Mouse (Mus musculus) left cerebral cortex, adult 18-20 months (tissue): ENCODE measurements around the gene Cdc16. TPM values are rescaled to one million over a fixed set of nuclear protein-coding genes. Genes with fewer than 3 reads are reported as not detected.
A peak's percentile ranks its signal among the peaks of the same experiment; 100 is the strongest.
"Not testable (repeated sequence)": the region's sequence is repeated elsewhere in the genome, so short reads cannot be mapped to it uniquely, and the experiment has no call there.

Experiments used
- DNase-seq, 2 experiments: peaks; one replicate each; pipeline ENCODE4 v3.0.0; 2021 to 2022; ENCODE audit warnings: low spot score in 2 of 2, mixed read lengths in 1 of 2
- long read RNA-seq, 2 experiments: library from polyadenylated mRNA; stranded (forward); transcript quantifications; one replicate each; pipeline ENCODE4 v2.0.0; 2021
- total RNA-seq, 2 experiments: library from RNA; stranded (reverse); gene quantifications; 2 replicates each; pipeline ENCODE4 v1.2.3; 2021

Cdc16 gene
- total RNA-seq, result 10 to 100 TPM; 46.3 to 47.7 TPM
- long read RNA-seq, experiment 1, transcript Cdc16-201 (18 exons, 2,301 nt), result major isoform, 58 of 70 reads
- long read RNA-seq, experiment 1, partial matches to known transcripts, result 1 of 70 reads
- long read RNA-seq, experiment 1, other reads (novel, unspliced or antisense), result 11 of 70 reads
- long read RNA-seq, experiment 2, transcript Cdc16-201 (18 exons, 2,301 nt), result major isoform, 54 of 62 reads
- long read RNA-seq, experiment 2, partial matches to known transcripts, result 2 of 62 reads
- long read RNA-seq, experiment 2, other reads (novel, unspliced or antisense), result 5 of 62 reads

DNA sequence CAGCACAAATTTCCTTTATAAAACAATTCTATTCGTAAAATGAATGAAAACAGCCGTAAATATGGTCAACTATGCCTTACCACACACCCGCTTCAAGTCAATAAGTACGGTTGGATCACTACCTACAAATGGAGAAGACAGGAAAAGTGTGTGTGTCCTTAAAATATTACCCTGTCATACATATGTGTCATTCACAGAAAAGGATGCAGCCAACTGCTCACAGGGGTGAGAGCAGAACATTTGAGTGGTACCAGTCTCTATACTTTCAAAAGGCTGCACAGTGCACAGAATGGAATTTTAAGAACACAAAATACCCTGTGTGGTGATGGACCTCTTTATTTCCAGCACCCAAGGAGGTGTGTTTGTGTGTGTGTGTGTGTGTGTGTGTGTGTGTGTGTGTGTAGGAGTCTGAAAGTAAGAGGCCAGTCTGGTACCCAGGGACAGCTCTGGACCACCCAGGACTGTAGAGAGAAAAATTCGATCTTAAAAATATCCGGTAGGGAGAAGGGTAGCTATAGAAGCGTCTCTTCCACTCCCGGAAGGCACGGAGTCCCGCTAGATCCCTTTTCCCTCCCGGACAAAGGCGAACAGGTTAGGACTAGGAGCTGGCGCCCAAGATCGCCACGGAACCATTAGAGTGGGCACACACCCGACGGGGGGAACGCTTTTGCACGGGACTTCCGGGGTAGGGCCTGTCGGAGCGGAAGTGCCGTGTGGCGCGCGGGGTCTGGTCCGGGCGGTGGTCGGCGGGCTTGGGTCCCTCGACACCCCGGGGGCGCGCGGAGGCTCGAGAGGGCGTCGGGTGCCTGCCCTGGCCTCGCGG, at the start of gene Cdc16:
Gene Cdc16, plus strand, starts transcription at position 695 of the 823 bp plus-strand sequence.
- DNase-seq, result peak; percentile 88 to 89

DNA sequence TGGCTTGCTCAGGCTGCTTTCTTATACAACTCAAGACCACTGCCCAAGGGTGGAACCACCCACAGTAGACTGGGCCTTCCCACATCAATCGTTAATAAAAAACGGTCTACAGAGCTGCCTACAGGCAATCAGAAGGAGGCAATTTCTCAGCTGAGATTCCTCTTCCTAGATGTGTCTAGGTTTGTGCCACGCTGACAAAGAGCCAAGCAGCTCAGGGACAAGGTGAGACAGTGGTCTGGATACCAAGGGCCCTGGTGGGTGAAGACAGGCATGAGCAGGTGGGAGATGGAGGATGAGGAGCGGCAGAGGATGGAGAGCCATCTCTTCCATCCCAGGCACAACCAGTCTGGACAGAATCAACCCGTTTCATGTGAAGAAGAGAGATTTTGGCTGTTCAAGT, 49.0 kb upstream of the Cdc16 start:
- DNase-seq, result no peak

DNA sequence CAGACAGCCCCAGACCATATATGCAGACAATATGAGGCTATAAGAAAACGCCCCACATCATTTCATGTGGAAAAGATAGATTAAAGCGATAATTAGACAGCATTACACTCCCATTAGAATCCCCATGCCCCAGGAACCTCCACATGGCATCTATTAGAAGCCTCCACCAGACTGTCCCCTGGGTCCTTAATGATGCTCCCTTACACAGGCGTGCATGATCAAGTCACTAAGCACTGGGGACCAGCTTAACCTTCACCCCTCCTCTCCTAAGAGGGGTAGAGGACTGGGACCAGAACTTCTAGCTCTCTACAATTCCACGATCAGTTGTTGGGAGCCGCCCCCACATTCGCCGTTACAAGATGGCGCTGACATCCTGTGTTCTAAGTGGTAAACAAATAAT, 38.5 kb upstream of the Cdc16 start:
- no peak for DNase-seq

DNA sequence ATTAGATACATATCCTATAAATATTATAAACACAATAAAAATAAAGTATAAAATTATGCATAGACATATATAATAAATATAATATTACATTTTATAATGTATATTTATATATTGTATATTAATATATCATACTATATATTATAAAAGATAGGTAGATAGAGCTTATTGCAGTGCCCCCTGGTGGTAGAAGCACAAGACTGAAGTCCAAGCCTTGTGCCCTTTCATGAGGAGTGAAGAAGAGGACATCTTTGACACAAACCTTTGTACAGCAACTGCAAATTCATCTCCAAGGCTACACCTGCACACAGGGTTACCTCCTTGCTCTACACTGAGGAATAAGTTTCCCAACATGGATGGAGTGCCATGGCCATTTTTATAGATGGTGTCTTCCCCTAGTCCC, 31.8 kb upstream of the Cdc16 start:
- peak in 1 of 2 experiments; percentile 71 for DNase-seq

DNA sequence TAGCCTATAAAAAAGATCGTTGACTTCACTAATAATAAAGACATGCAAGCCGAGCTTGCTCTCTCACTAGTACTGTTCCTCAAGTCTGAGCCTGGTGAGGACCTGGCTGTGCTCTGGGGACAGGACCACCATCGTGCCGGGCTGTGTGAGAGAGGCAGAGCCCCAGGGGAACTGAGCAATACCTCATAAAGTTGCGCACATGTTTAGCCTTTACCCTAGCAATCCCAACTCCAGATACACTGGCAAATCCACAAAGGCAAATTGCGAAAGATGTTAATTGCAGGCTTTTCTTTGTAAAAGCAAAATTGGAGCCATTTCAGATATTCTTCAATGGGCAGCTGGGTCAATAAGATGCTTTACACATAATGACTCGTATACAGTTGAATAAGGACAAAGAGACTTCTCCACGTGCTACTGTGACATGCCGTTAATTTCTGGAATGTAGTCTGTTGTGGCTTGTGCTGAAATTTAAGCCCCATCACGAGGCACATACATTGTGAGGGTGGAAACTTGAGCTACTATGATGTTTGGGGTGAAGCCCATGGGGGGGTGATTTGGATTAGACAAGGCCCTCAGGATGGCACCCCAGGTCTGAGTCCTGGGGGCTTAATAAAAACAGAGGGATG, 29.9 kb upstream of the Cdc16 start:
- no peak for DNase-seq

DNA sequence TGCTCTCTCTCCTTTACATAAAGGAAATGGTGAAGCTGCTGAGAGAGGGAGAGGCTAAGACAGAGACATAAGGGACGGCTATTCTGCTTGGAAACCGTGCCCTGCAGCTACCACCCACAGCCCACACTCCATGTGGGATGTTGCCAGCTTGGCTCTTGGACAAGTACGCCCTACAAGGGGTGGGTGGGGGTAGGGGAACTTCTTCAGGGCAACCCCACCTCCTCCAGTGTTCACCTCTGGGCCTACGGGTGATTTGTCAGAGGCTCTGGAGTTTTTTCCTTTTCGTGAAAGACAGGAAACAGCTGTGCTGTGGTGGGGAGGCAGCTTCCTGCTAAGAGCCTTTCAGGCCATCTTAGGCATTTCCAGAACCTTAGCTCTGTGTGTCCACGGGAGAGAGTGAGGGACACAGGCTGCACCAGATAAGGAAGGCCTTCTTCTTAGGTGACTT, 17.1 kb upstream of the Cdc16 start:
- DNase-seq, result peak; percentile 25 to 48

DNA sequence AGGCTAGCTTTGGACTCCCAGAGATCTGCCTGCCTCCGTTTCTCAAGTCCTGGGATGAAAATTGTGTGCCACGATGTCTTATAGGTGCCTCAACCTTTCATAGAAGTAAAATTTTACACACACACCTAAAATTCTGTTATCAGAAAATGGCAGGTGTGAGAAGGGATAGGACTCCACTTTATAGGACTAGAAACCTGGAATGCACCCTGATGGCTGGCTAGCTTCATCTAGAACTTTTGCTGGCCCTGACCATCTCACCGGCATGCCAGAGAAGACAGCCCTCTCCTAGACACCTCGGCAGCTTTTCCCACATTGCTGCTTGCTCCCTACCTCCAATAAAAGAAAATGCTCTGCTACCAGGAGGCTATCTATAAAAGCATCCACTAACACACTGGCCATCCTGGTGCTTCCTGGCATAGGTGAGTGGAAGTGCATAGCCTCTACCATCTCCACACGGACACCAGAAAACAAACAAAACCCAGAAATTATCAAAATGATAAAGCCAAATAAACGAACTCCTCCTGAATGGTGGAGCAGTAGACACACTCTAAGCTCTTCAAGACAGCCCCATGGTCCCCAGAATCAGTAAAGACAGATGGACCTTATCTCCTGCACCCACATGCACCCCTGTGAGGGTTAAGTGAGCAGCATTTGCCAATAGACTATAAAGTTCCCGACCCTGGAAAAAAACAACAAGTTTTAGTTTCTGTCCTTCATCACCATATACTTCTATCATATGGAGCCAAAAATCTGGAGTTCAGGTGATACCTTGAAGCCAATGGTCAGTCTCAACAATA, 16.5 kb upstream of the Cdc16 start:
- no peak for DNase-seq

DNA sequence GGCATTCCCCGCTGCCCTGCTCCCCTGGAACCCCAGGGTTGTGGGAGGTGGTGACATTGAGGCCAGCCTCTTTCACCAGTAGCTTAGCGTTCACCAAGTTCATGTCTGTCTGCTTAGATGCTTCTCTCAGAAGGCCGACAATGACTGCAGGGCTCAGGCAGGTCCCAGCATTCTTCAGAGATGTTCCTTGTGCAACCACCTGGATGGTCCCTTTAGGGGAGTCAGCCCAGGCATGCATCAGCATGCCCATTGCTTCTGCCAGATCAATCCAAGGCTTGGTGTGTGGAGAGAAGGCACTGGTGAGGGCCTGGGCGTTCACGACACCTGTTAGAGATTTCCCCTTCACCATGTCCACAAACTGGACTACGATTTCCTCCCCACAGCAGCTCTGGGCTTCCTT, 11.3 kb upstream of the Cdc16 start:
- DNase-seq, result not testable (repeated sequence)

DNA sequence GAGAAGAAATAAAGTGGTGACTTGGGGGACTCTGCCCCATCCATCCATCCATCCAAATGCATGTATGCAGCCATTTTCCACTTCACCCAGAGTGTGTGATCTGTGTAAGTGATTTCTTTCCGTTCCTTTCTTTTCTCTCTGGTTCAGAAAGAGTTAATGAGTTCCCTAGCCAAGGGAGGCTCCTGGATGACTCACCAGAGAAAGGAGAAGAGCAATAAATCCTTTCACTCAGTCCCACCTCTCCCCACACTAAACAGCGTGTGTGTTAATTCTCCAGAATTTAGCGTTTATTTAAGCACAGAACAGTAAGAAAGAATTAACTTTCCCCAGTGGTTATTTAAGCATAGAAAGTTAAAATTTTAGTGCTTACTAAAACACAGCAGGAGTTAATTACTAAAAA, 9.8 kb upstream of the Cdc16 start:
- no peak for DNase-seq

DNA sequence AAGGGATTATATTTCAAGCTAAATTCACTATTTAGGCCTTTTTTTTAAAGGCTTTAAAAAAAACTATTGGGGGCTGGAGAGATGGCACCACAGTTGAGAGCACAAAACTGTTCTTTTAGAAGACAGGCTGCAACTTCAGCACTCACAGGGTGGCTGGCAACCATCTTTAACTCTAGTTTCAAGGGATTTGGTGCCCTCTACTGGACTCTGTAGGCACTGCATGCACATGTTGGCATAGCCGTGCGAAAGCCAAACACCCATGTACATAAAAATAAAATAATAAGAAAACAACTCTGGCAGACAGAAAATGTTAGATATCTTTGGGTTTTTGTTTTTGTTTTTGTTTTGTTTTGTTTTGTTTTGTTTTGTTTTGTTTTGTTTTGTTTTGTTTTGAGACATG, 3.8 kb upstream of the Cdc16 start:
- DNase-seq, result peak; percentile 56 to 77

DNA sequence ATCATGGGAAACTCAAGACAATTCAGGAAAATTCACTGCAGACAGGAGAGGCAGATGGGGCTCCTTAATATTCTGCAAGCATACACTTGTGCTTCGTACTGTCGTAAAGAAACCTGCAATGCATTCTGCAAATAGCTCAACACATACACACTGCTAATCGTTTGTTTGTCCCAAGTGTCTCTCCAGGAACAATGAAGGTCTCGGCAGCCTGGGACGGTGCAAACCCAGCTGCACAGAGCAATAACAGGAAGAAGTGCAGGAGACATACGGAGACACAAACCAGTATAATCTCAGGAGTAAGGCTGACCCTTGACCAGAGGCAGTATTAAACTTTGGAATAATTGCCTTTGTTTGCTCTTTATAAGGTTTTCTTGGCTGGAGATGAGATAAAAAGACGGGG, 996 bp upstream of the Cdc16 start:
- no peak for DNase-seq

DNA sequence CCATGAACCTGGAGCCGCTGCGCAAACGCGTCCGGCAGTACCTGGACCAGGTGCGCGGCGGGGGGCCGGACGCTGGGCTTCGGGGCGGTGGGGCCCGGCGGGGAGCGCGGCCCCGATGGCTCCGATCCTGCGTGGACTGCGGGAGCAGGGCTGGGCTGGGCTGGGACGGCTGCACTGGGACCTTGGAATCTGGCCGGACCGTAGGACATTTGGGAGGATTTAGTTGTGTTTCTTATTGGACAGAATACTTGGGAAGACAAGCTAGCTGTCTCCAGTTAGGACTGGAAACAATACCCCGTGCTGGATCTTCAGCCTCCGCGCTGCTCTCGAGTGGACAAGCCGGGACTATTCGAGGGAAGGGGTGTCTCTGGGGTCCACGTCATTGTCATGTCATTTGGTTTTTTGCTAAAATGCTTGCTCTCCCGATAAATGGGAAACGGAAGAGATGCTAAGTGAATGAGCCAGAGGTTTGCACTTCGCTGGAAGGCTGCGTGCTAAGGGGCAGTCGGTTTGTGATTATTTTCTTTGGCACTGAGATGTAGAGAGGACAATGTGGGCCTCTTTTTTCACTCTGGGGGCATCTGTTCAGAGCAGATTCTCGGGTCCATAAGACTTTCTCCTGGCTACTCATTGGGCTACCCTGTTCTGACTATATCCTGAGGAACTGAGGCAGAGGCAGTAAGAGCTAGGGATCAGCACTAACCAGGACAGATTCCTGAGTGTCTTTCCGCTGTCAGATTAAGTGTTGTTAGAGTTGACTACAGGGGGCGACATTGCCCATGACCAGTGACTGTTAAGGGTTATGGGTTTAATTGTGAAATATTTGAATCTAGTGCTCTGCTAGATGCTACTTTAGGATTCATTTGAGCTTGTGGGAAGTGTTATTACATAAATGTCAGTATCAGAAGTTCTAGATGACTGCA, 590 bp downstream of the Cdc16 start:
- DNase-seq, result peak; percentile 10 to 22

DNA sequence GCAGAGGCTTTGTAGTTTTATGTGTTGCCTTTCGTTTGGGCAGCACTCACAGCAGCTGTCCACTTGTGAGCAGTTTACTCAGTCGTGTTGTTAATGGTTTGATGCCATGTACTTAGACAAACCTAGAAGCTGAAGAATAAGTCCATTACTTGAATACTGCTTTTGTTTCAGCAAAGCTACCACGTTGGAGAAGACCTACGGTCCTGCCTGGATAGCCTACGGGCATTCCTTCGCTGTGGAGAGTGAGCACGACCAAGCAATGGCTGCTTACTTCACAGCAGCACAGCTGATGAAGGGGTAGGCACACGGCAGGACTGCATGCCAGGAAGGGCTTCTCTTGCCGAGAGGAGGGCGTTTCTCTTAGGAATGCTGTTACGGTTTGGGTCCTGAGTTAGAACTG, 11.7 kb downstream of the Cdc16 start:
- no peak for DNase-seq

DNA sequence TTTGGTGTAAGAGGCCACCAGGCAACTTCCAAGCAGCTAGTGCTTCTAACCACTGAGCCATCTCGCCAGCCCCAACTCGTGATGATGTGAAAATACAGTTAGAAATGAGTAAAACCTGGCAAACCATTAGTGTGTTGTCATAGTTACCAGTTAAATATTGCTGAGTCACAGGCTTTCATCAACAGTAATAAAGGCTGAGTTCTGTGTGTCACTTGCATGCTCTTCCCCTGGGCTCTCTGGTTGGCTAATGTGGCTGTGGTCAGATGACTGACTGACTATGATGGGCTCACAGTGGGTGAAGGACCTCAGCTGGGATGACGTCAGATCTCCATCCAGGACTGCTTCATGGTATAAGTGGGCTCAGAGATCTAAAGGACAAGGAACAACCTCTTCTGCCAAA, 23.1 kb downstream of the Cdc16 start:
- no peak for DNase-seq

DNA sequence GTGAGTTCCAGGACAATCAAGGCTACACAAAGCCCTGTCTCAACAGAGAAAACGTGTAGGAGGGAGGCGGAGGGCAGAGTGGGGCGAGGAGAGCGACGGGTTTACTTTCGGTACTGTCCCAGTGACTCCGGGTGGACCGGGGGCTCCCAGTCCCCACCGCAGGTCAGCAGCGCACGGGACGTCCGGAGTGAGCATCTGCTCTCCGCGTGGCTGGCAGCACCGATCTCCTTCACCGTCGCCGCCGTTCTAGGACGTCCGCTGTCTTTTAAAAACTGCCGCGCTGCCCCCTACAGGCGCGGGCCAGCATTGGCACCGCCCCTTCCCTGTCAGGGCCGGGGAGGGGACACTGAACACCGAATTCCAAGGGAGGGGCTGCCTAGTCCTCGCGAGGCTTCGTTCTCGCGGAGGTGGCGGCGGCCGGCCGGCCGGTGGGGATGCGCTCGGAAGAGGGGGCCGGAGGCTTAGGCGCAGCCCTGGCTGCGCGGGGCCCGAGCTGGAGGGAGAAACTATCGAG, 27.8 kb downstream of the Cdc16 start, which contains the start of gene Upf3a:
Gene Upf3a, plus strand, starts transcription at position 366 of the 514 bp plus-strand sequence.
- peak; percentile 79 to 89 for DNase-seq

DNA sequence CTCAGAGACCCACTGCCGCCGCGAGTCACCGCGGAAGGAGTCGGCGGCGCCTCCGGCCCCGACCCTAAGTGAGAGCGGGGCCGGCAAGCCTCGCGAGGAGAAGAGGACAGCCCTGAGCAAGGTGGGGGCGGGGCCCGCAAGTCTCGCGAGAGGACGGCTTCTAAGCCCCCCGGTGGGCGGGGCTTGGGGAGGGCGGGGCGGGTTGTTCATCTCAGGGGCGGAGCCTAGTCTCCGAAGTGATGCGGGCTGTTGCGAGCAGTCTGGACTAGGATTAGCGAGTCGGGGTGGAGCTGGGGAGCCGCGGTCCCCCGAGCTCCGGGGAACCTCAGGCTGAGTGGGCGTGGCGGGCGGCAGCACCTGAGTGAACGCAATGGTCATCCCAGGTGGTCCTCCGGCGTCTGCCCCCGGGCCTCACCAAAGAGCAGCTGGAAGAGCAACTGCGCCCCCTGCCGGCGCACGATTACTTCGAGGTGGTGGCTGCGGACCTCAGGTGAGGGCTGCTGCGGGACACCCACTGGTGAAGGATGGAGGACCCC, 28.4 kb downstream of the Cdc16 start:
- DNase-seq, result peak; percentile 93 to 97

DNA sequence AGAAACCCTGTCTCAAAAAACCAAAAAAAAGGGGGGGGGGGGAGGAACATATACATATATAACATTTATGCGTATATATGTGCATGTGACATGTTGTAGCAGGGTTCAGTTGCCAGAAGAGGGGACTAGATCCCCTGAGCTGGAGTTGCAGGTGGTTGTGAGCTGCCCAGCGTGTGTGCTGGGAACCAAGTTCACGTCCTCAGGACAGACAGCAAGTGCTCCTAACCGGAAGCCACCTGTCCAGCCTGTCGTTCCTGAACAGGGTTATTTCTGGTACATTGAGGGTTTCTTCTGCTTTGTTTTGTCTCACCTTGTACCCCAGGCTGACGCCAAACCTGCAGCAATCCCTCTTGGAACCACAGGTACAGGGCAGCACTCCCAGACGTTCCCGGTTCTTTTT, 32.1 kb downstream of the Cdc16 start:
- no peak for DNase-seq

DNA sequence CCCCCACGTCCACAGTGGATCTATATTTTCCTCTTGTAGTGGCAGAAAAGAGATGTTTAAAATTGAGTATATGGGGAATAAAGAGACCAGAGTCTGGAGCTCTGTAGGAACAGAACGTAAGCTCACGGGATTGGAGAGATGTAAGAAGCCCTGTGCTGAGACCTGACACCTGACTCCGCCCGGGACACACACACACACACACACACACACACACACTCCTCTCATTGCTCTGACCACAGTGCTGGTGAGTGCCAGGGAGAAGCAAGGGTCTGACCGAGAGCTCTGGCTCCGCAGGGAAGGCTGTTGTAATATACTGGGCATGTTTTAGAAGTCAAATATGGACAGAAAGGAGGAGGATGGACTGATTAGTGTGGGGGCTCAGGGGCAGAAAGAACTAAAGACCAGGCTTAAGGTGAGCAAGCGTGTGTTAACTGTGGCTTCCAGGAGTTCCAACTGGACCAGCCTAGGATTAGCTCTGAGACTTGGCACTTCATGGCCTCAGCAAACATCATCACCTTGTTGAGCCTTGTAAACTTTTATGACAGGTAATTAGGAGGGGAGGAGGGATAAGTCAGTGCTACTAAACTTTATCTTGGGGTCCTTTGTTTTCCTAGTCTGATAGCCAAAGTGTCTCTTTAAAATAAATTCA, 35.7 kb downstream of the Cdc16 start:
- no peak for DNase-seq

DNA sequence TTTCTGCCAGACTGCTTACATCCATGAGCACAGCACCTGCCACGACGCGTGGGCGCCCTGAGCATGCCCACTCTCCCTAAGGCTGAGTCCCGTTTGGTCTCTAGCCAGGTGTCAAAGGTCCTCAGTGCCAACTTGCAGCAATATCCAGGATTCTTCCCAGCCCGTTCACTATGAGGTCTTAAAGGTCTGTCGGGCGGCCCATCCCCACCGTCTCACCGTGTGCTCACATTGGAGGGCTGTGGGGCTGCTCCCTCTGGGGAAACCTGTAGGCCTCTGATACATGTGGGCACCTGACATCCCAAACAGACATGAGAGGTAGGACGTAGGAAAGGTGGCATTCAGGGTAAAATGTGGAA, 36.2 kb downstream of the Cdc16 start:
- no peak for DNase-seq
